Mouse (Mus musculus) adrenal gland, postnatal 36 days (tissue): Measurements from ENCODE around the gene Apoo. TPM values are rescaled to one million over a fixed set of nuclear protein-coding genes. Genes with fewer than 3 reads are reported as not detected.
"Not testable (repeated sequence)": the region's sequence is repeated elsewhere in the genome, so short reads cannot be mapped to it uniquely, and the experiment has no call there.

Experiments
- DNase-seq, 2 experiments: peaks; one replicate each; pipeline ENCODE4 v3.0.0; 2021; ENCODE audit warnings: mixed read lengths in 1 of 2
- long read RNA-seq, 2 experiments: library from polyadenylated mRNA; stranded (forward); transcript quantifications; one replicate each; pipeline ENCODE4 v2.0.0; 2021; ENCODE audit warnings: borderline sequencing depth in 2 of 2
- total RNA-seq, 2 experiments: library from RNA; stranded (reverse); gene quantifications; 2 replicates each; pipeline ENCODE4 v1.2.3; 2021

The Apoo gene
- total RNA-seq, result 10 to 100 TPM; 64.9 to 74.9 TPM
- long read RNA-seq, experiment 1, transcript Apoo-204 (9 exons, 784 nt), result major isoform, 36 of 45 reads
- long read RNA-seq, experiment 1, partial matches to known transcripts, result 2 of 45 reads
- long read RNA-seq, experiment 1, other reads (novel, unspliced or antisense), result 4 of 45 reads
- long read RNA-seq, experiment 2, transcript Apoo-204 (9 exons, 784 nt), result major isoform, 16 of 18 reads
- long read RNA-seq, experiment 2, partial matches to known transcripts, result 2 of 18 reads
- long read RNA-seq, experiment 2, other reads (novel, unspliced or antisense), result 0 of 18 reads

GRCm38 (mm10) chrX:94366670-94367241, at the start of gene Apoo, which contains the start of gene Fam90a1b:
Apoo (plus strand) TSS chrX:94367117.
Fam90a1b (minus strand) TSS chrX:94366777.
- DNase-seq, result peak; percentile 96 to 97

- no peak for DNase-seq
Measured at GRCm38 (mm10) chrX:94321036-94321902, 45.6 kb upstream of the Apoo start.

- not testable (repeated sequence) for DNase-seq
Measured at GRCm38 (mm10) chrX:94343638-94344037, 23.3 kb upstream of the Apoo start.

GRCm38 (mm10) chrX:94365381-94365925, 1.5 kb upstream of the Apoo start:
- no peak for DNase-seq

GRCm38 (mm10) chrX:94366029-94366428, 888 bp upstream of the Apoo start:
- no peak for DNase-seq

GRCm38 (mm10) chrX:94367248-94367647, 331 bp downstream of the Apoo start:
- peak; percentile 20 to 25 for DNase-seq

- DNase-seq, result no peak
Measured at GRCm38 (mm10) chrX:94378734-94379133, 11.8 kb downstream of the Apoo start.

- DNase-seq, result no peak
Measured at GRCm38 (mm10) chrX:94408975-94409374, 42.1 kb downstream of the Apoo start.

GRCm38 (mm10) chrX:94420210-94420609, 53.3 kb downstream of the Apoo start:
- no peak for DNase-seq

GRCm38 (mm10) chrX:94431548-94432375, 64.8 kb downstream of the Apoo start:
- DNase-seq, result peak in 1 of 2 experiments; percentile 22

GRCm38 (mm10) chrX:94445427-94445826, 78.5 kb downstream of the Apoo start:
- not testable (repeated sequence) for DNase-seq

- not testable (repeated sequence) for DNase-seq
Measured at GRCm38 (mm10) chrX:94446021-94446420, 79.1 kb downstream of the Apoo start.

GRCm38 (mm10) chrX:94450047-94450881, 83.3 kb downstream of the Apoo start:
- not testable (repeated sequence) for DNase-seq

- no peak for DNase-seq
Measured at GRCm38 (mm10) chrX:94459346-94459745, 92.4 kb downstream of the Apoo start.

- not testable (repeated sequence) for DNase-seq
Measured at GRCm38 (mm10) chrX:94461513-94461912, 94.6 kb downstream of the Apoo start.

GRCm38 (mm10) chrX:94462604-94463429, 95.9 kb downstream of the Apoo start:
- not testable (repeated sequence) for DNase-seq
